Mouse (Mus musculus) layer of hippocampus, adult 9-10 months (tissue): ENCODE measurements around the gene Gins1.

ENCODE experiments used
- DNase-seq: peaks from one replicate; pipeline ENCODE4 v3.0.0; 2022; ENCODE audit warnings: low spot score

The Gins1 gene

GRCm38 (mm10) chr2:150963246-150963645 lies 58.0 kb downstream of the Gins1 start:
- DNase-seq: no peak

- no peak for DNase-seq
Observed at GRCm38 (mm10) chr2:150964641-150965040, 59.4 kb downstream of the Gins1 start.

- no peak for DNase-seq
Observed at GRCm38 (mm10) chr2:150965951-150966350, 60.8 kb downstream of the Gins1 start.

- DNase-seq: no peak
Observed at GRCm38 (mm10) chr2:150967491-150967890, 62.3 kb downstream of the Gins1 start.

- DNase-seq: no peak
Observed at GRCm38 (mm10) chr2:150969231-150969630, 64.0 kb downstream of the Gins1 start.

GRCm38 (mm10) chr2:150971856-150972255 lies 66.7 kb downstream of the Gins1 start:
- DNase-seq: no peak

- no peak for DNase-seq
Observed at GRCm38 (mm10) chr2:150972681-150973080, 67.5 kb downstream of the Gins1 start.

- no peak for DNase-seq
Observed at GRCm38 (mm10) chr2:150973401-150974115, 68.4 kb downstream of the Gins1 start.

GRCm38 (mm10) chr2:150976871-150977270 lies 71.7 kb downstream of the Gins1 start:
- DNase-seq: no peak

GRCm38 (mm10) chr2:150977676-150978075 lies 72.5 kb downstream of the Gins1 start:
- DNase-seq: no peak

- DNase-seq: no peak
Observed at GRCm38 (mm10) chr2:150978791-150979190, 73.6 kb downstream of the Gins1 start.

- DNase-seq: no peak
Observed at GRCm38 (mm10) chr2:150979861-150980620, 74.8 kb downstream of the Gins1 start.
